Mouse (Mus musculus) heart, adult 2 months (tissue): ENCODE measurements around the gene Tcf7l2. TPM values are rescaled to one million over a fixed set of nuclear protein-coding genes. Genes with fewer than 3 reads are reported as not detected.

Experiments used
- DNase-seq, 2 experiments: peaks; one replicate each; pipeline ENCODE4 v3.0.0; 2021
- H3K27ac ChIP-seq: fragments of 200-600 bp; 2 replicates; pipeline ENCODE4 v1.8.1; 2022
- H3K27me3 ChIP-seq: fragments of 200-500 bp; 2 replicates; pipeline ENCODE4 v1.6.1; 2012; ENCODE audit warnings: mild to moderate bottlenecking, low read length, inconsistent platforms, mixed read lengths; ENCODE audit not compliant: control insufficient read depth, insufficient read depth
- H3K36me3 ChIP-seq: fragments of 200-500 bp; 2 replicates; pipeline ENCODE4 v1.6.1; 2012; ENCODE audit warnings: low read length, inconsistent platforms; ENCODE audit not compliant: control insufficient read depth, insufficient read depth
- H3K4me1 ChIP-seq: fragments of 200-500 bp; 2 replicates; pipeline ENCODE4 v1.6.1; 2011; ENCODE audit warnings: low read length; ENCODE audit not compliant: control insufficient read depth, insufficient read depth
- H3K4me3 ChIP-seq: fragments of 200-600 bp; 2 replicates; pipeline ENCODE4 v1.8.1; 2022
- H3K79me2 ChIP-seq: fragments of 200-500 bp; replicated peaks from 2 replicates; pipeline ENCODE4 v1.6.1; 2012; ENCODE audit warnings: mild to moderate bottlenecking, inconsistent platforms, low read length, moderate library complexity, mixed read lengths; ENCODE audit not compliant: control insufficient read depth, insufficient read depth
- H3K9ac ChIP-seq: fragments of 200-500 bp; 2 replicates; pipeline ENCODE4 v1.6.1; 2012; ENCODE audit warnings: low read depth, mild to moderate bottlenecking, control low read depth, inconsistent platforms, low read length, mixed read lengths
- CTCF ChIP-seq: fragments of 200-600 bp; IDR thresholded peaks from 2 replicates; pipeline ENCODE4 v1.8.1; 2022; ENCODE audit warnings: antibody characterized with exemption, mild to moderate bottlenecking, moderate library complexity
- EP300 ChIP-seq: fragments of 200-500 bp; IDR thresholded peaks from 2 replicates; pipeline ENCODE4 v1.6.1; 2011; ENCODE audit warnings: low read depth, low read length, control low read depth; ENCODE audit not compliant: insufficient read depth
- POLR2A ChIP-seq: fragments of 200-500 bp; IDR thresholded peaks from 2 replicates; pipeline ENCODE4 v1.6.1; 2011; ENCODE audit warnings: mild to moderate bottlenecking, low read depth, low read length, control low read depth; ENCODE audit not compliant: insufficient read depth
- WGBS: fragments of 180-500 bp; shearing (Covaris S2); methylation state at CpG from one replicate; pipeline ENCODE4 v1.1.7; 2018; 5-methylcytosine and 5-hydroxymethylcytosine counted together
- intact Hi-C: fragments of 180-260 bp; cut with DNase I; formaldehyde crosslinking; loops from one replicate; pipeline ENCODE4 v1.15.1; 2025
- polyA plus RNA-seq: library from polyadenylated mRNA; depleted of rRNA; stranded (reverse); fragments of >200 nt; gene quantifications from 2 replicates; pipeline ENCODE4 v1.2.3, GENCODE M21; 2012
- total RNA-seq, 2 experiments: library from RNA; stranded (reverse); gene quantifications; 2 replicates each; pipeline ENCODE4 v1.2.3; 2021

Gene Tcf7l2
- total and polyA plus RNA-seq, 3 experiments, result 11.1 to 14.4 (median 13.9) TPM

DNA sequence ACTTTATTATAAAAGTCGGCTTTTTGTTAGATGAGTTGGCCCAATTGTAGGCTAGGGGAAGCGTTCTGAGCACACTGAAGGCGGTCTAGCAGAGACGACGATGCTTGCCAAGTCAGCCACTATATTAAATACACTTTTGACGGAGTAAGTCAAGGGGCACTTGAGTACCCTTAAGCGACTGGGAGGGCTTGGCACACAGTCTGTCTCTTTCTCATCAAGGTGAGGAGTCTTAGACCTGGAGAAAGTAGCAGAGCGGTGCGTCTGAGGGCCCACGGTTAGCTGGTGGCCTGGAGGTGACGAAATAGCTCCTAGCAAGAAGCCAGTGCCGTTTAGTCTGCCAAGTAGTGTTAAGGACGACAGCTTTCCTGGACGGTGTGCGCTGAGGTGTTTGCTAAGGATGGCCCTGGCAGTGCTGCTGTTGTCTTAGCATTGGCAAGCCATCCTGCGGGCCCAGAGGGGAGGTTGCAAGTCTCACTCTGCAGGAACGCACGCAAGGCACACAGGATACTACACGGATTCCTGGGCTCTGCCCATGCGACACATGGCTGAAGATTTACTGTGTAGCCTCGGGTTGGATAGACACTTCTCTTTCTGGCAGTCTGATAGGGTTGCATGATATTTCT, 43.3 kb downstream of the Tcf7l2 start:
- TF ChIP-seq CTCF (no peak), EP300 (no peak), POLR2A (no peak)
- Histone ChIP-seq H3K36me3 (no peaks in the 10 kb centered on the region), H3K9ac (no peak overlapping the region), H3K27me3 (no peaks in the 10 kb centered on the region), H3K4me1 (peaks cover 18% of the 10 kb centered on the region), H3K4me3 (no peak overlapping the region), H3K79me2 (peaks cover 2% of the 10 kb centered on the region), H3K27ac (no peak overlapping the region)
- 73% methylated on average over 21 of the region's 21 CpGs for WGBS
- intact Hi-C loops, result no loop called here
- no peak for DNase-seq

DNA sequence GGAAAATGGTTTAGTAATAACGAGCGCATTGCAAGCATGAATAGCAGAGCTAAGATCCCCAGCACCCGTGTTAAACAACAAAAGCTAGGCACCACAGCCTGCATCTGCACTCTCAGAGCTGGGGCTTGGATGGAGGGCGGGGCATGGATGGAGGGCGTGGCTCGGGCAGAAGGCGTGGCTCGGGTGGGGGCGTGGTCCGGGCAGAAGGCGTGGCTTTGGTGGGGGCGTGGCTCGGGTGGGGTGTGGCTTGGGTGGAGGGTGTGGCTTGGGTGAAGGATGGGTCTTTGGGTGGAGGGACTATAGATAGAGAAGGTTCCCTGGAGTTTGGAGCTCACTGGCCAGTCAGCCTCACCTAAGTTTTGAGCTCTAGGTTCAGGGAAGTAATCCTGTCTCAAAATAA, 45.8 kb downstream of the Tcf7l2 start:
- Histone ChIP-seq H3K4me1 (peaks cover 25% of the 10 kb centered on the region), H3K36me3 (no peaks in the 10 kb centered on the region), H3K27me3 (no peaks in the 10 kb centered on the region), H3K27ac (no peak overlapping the region), H3K9ac (no peak overlapping the region), H3K4me3 (no peak overlapping the region), H3K79me2 (peaks cover 2% of the 10 kb centered on the region)
- TF ChIP-seq CTCF, result no peak
- no peak for TF ChIP-seq EP300
- TF ChIP-seq POLR2A, result no peak
- intact Hi-C loops, result no loop called here
- 74% methylated on average over 13 of the region's 13 CpGs for WGBS
- no peak for DNase-seq

DNA sequence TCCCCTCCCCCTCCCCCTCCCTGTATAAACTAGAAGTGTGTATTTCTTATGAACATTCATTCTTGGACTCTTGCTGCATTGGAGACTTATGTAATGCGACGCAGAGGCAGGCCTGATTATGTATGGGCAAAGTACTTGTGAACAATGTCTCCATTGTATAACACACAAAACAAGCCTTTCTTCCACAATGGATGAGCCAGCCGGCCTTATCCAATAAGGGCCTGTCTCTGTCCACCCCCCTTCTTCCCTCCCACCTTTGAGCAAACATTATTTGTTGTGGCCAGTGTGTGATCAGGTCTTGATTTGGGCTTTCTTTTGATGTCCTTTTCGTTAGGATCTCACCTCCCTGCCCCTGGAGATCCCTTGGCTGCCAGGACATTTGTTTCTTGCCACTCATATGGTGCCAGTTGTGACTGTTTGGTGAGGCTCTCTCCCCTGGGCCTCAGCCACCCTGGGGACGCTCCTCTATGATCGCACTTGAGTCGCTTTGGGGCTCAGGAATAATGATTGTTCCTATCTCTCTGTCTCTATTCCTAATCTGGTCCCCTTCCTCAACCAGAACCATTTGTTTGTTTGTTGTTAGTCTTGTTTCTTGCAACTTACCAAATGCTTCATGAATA, 46.8 kb downstream of the Tcf7l2 start:
- DNase-seq, result no peak
- no peaks in the 10 kb centered on the region; the same call in 1 of the 2 replicates for H3K79me2 ChIP-seq
- 57% methylated on average over 7 of the region's 7 CpGs for WGBS
- no peaks in the 10 kb centered on the region for H3K36me3 ChIP-seq
- TF ChIP-seq EP300 (no peak), POLR2A (no peak), CTCF (no peak)
- intact Hi-C loops, result no loop called here
- H3K27me3 ChIP-seq, result no peaks in the 10 kb centered on the region
- H3K27ac ChIP-seq, result no peak overlapping the region
- no peak overlapping the region for H3K4me3 ChIP-seq
- no peak overlapping the region for H3K9ac ChIP-seq
- H3K4me1 ChIP-seq, result peaks cover 30% of the 10 kb centered on the region

DNA sequence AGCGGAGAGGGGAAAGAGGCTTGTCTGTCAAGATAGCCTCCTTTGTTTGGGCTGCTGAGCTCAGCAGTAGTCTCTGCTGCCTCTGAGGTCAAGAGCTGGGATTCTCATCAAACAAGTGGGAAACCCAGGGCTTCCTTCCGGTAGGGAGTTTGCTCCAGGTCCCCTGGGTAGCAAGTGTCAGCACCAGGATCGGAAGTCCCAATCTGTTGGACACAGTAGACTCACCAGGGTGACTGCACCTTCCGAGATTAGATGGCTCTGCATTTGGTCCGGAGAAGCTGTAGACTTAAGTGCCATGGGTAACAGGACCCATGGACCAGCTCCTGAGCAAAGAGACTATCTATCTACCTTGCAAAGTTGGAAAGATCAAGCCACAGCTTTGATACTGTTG, 47.3 kb downstream of the Tcf7l2 start:
- peak; percentile 40; the same call in 1 of the 2 replicates for TF ChIP-seq EP300
- TF ChIP-seq POLR2A, result no peak

DNA sequence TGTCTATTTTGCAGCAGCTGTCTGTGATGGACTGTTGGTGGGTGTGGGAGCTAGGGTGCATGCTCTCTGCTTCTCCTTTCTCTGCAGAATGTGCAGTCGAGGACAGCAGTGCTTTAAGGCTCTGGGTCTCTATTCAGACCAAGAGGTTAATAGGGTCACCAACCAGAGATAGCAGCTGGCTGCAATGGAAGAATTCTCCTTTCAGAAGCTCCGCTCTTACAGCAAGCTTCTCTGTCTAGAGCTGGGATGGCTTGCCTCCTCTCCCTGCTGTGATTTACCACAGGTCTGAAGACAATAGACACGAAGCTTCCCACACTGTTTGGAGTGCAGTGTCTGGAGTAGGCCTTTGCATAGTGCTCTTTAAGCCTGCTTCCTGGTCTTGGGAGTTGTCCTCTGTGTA, 48.2 kb downstream of the Tcf7l2 start:
- no peaks in the 10 kb centered on the region for H3K36me3 ChIP-seq
- no peak overlapping the region for H3K9ac ChIP-seq
- WGBS, result 52% methylated on average over 3 of the region's 3 CpGs
- 0 out of 2 replicates have a peak, but pooled peaks cover 1% of the 10 kb centered on the region for H3K79me2 ChIP-seq
- H3K4me3 ChIP-seq, result no peak overlapping the region
- intact Hi-C loops, result loop anchor here (5.0 kb wide), 1 partner anchor 47 kb away; no protein-coding TSS in a partner anchor
- no peak overlapping the region for H3K27ac ChIP-seq
- no peaks in the 10 kb centered on the region for H3K27me3 ChIP-seq
- H3K4me1 ChIP-seq, result peaks cover 32% of the 10 kb centered on the region
- TF ChIP-seq CTCF, result no peak
- TF ChIP-seq POLR2A, result no peak
- no peak for DNase-seq

More for the DNA sequence above, 47.3 kb downstream of the Tcf7l2 start:
- Histone ChIP-seq H3K27ac (no peak overlapping the region), H3K4me3 (no peak overlapping the region), H3K79me2 (no peaks in the 10 kb centered on the region), H3K4me1 (peaks cover 30% of the 10 kb centered on the region), H3K9ac (no peak overlapping the region), H3K36me3 (no peaks in the 10 kb centered on the region), H3K27me3 (no peaks in the 10 kb centered on the region)
- intact Hi-C loops, result no loop called here
- 28% methylated on average over 5 of the region's 5 CpGs for WGBS
- DNase-seq, result no peak

DNA sequence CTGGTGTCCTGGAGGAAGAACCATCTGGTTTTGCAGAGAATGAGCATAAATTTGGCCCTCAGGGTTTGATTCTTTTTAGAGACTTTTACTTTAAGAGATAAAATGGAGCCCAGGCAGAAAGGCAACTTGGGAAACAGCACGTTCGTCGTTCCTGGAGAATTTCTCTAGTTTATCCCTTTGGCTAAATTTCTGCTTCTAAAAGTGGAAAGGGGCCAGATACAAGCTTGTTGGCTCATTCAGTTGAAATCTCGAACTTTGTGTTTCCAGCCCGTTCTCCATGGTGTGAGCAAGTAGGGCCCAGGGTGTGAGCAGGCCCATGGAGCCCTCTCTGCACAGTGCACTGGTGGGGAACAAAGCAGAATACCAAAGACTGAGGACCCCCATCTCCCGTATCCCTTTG, 49.7 kb downstream of the Tcf7l2 start:
- no peak for TF ChIP-seq POLR2A
- TF ChIP-seq EP300, result no peak
- no peak for TF ChIP-seq CTCF
- Histone ChIP-seq H3K79me2 (0 out of 2 replicates have a peak, but pooled peaks cover 1% of the 10 kb centered on the region), H3K4me3 (no peak overlapping the region), H3K36me3 (no peaks in the 10 kb centered on the region), H3K9ac (no peak overlapping the region), H3K27ac (peak overlapping the region; percentile 36), H3K4me1 (peaks cover 32% of the 10 kb centered on the region), H3K27me3 (no peaks in the 10 kb centered on the region)
- 68% methylated on average over 6 of the region's 6 CpGs for WGBS
- intact Hi-C loops, result loop anchor here (5.0 kb wide), 1 partner anchor 46 kb away; no protein-coding TSS in a partner anchor
- DNase-seq, result peak; percentile 33 to 43
